Mouse (Mus musculus): ENCODE measurements around the gene Gm21964. TPM values are rescaled to one million over a fixed set of nuclear protein-coding genes. Genes with fewer than 3 reads are reported as not detected.

The Gm21964 gene
- not detected in 2 replicates for polyA plus RNA-seq (2014; fragmentation: Nextera tagmentation; extraction: Ambion mirVana)

DNA sequence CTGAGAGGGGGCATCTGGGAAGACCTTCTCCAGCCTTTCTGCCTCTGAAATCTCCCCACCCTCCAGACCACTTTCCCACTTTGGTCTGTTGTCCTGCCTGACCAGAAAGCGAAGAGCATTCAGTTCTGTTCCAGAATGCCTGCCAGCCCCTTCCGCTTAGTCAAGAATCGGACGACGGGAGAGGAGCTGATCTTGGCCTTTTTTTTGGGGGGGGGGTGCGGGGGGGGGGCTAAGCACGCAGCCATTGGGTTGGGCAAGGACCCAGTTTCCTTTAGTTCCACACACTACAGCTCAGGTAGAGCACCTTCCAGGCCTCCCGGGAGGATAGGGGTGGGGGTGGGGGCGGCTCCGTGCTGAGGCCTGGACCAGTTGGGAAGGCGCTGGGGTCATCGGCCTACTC is at the start of gene Gm21964:
Gene Gm21964, plus strand, starts transcription at position 301 of the 400 bp plus-strand sequence.
- no peaks in the 10 kb centered on the region for H3K4me1 ChIP-seq (ENCODE audit: control insufficient read depth, insufficient read depth, low read length)
- H3K27me3 ChIP-seq (ENCODE audit: control insufficient read depth, insufficient read depth, low read length), result no peaks in the 10 kb centered on the region
- H3K36me3 ChIP-seq (ENCODE audit: control insufficient read depth, insufficient read depth, low read length), result no peaks in the 10 kb centered on the region
- H3K9me3 ChIP-seq (ENCODE audit: control insufficient read depth, low read length), result no peaks in the 10 kb centered on the region
- no peak within 1 kb of the TSS for H3K27ac ChIP-seq (ENCODE audit: low read depth, low read length)
- 84% methylated on average over 12 of the region's 12 CpGs for WGBS
- H3K4me3 ChIP-seq (ENCODE audit: low read length), result no peak within 1 kb of the TSS
- no peak within 1 kb of the TSS for H3K4me2 ChIP-seq (replicated peaks; ENCODE audit: low read depth, low read length)
- ATAC-seq (ENCODE audit: low FRiP score, low TSS enrichment), result no peak
- no peak within 1 kb of the TSS for H3K9ac ChIP-seq (ENCODE audit: low read depth, low read length)

GRCm38 (mm10) chr8:110051208-110051607 is 49.8 kb upstream of the Gm21964 start:
- no peak for ATAC-seq (ENCODE audit: low FRiP score, low TSS enrichment)
- H3K27ac ChIP-seq (ENCODE audit: low read depth, low read length), result no peak overlapping the region
- no peak overlapping the region for H3K9ac ChIP-seq (ENCODE audit: low read depth, low read length)
- no peaks in the 10 kb centered on the region for H3K9me3 ChIP-seq (ENCODE audit: control insufficient read depth, low read length)
- H3K36me3 ChIP-seq (ENCODE audit: control insufficient read depth, insufficient read depth, low read length), result no peaks in the 10 kb centered on the region
- 81% methylated on average over 6 of the region's 6 CpGs for WGBS
- no peaks in the 10 kb centered on the region for H3K27me3 ChIP-seq (ENCODE audit: control insufficient read depth, insufficient read depth, low read length)
- no peak overlapping the region for H3K4me2 ChIP-seq (replicated peaks; ENCODE audit: low read depth, low read length)
- no peaks in the 10 kb centered on the region for H3K4me1 ChIP-seq (ENCODE audit: control insufficient read depth, insufficient read depth, low read length)
- H3K4me3 ChIP-seq (ENCODE audit: low read length), result no peak overlapping the region

- no peak overlapping the region for H3K27ac ChIP-seq (ENCODE audit: low read depth, low read length)
- no peak overlapping the region for H3K4me2 ChIP-seq (replicated peaks; ENCODE audit: low read depth, low read length)
- no peak overlapping the region for H3K9ac ChIP-seq (ENCODE audit: low read depth, low read length)
- no peak overlapping the region for H3K4me3 ChIP-seq (ENCODE audit: low read length)
- WGBS, result 70% methylated on average over 8 of the region's 8 CpGs
- no peaks in the 10 kb centered on the region; the same call in 1 of the 2 replicates for H3K27me3 ChIP-seq (ENCODE audit: control insufficient read depth, insufficient read depth, low read length)
- no peaks in the 10 kb centered on the region for H3K9me3 ChIP-seq (ENCODE audit: control insufficient read depth, low read length)
- no peaks in the 10 kb centered on the region for H3K36me3 ChIP-seq (ENCODE audit: control insufficient read depth, insufficient read depth, low read length)
- no peaks in the 10 kb centered on the region for H3K4me1 ChIP-seq (ENCODE audit: control insufficient read depth, insufficient read depth, low read length)
- no peak for ATAC-seq (ENCODE audit: low FRiP score, low TSS enrichment)
Observed at GRCm38 (mm10) chr8:110058207-110058606, 42.8 kb upstream of the Gm21964 start.

- H3K4me3 ChIP-seq (ENCODE audit: low read length), result no peak overlapping the region
- H3K36me3 ChIP-seq (ENCODE audit: control insufficient read depth, insufficient read depth, low read length), result no peaks in the 10 kb centered on the region
- no peaks in the 10 kb centered on the region for H3K4me1 ChIP-seq (ENCODE audit: control insufficient read depth, insufficient read depth, low read length)
- H3K9me3 ChIP-seq (ENCODE audit: control insufficient read depth, low read length), result no peaks in the 10 kb centered on the region
- no peak overlapping the region for H3K9ac ChIP-seq (ENCODE audit: low read depth, low read length)
- 63% methylated on average over 9 of the region's 9 CpGs for WGBS
- no peak for ATAC-seq (ENCODE audit: low FRiP score, low TSS enrichment)
- no peaks in the 10 kb centered on the region; the same call in 1 of the 2 replicates for H3K27me3 ChIP-seq (ENCODE audit: control insufficient read depth, insufficient read depth, low read length)
- no peak overlapping the region for H3K4me2 ChIP-seq (replicated peaks; ENCODE audit: low read depth, low read length)
- H3K27ac ChIP-seq (ENCODE audit: low read depth, low read length), result no peak overlapping the region
Observed at GRCm38 (mm10) chr8:110064161-110064560, 36.8 kb upstream of the Gm21964 start.

DNA sequence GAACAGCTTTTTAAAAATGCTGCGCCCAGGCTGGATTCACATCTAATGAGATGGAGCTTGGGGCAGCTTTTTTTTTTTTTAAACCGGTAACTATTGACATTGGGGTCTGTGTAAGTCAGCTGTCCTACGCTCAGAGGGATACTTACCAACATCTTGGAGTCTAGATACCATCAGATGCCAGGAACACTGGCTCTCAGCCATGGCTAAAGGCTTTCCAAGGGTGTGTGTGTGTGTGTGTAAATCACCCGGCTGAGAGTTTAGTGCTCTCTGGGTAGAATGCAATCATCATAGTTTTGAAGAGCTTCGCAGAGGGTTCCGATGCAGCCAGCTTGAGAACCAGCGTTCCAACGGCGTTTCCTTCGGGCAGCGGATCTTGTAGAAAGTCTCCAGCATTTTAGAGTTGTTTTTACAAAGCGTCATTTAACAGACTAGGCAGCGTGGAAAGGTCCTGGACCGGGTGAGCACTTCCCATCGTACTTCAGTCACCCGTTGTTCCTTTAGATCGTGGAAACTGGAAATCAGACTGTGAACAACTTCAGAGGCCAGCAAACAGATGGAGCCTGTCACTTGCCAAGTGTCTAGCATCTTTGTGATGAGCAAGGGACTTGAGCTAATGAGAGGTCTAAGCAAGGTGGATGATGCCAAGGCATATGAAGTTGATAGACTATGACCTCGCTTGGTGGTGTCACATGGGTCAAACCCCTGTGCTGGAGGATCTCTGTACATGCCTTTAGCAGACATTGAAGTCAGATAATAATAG is 36.2 kb upstream of the Gm21964 start:
- Histone ChIP-seq H3K36me3 (ENCODE audit: control insufficient read depth, insufficient read depth, low read length) (no peaks in the 10 kb centered on the region), H3K27me3 (ENCODE audit: control insufficient read depth, insufficient read depth, low read length) (no peaks in the 10 kb centered on the region; the same call in 1 of the 2 replicates), H3K27ac (ENCODE audit: low read depth, low read length) (no peak overlapping the region), H3K9ac (ENCODE audit: low read depth, low read length) (no peak overlapping the region), H3K9me3 (ENCODE audit: control insufficient read depth, low read length) (no peaks in the 10 kb centered on the region), H3K4me3 (ENCODE audit: low read length) (no peak overlapping the region), H3K4me1 (ENCODE audit: control insufficient read depth, insufficient read depth, low read length) (no peaks in the 10 kb centered on the region), H3K4me2 (replicated peaks; ENCODE audit: low read depth, low read length) (no peak overlapping the region)
- 89% methylated on average over 18 of the region's 18 CpGs for WGBS
- no peak for ATAC-seq (ENCODE audit: low FRiP score, low TSS enrichment)

DNA sequence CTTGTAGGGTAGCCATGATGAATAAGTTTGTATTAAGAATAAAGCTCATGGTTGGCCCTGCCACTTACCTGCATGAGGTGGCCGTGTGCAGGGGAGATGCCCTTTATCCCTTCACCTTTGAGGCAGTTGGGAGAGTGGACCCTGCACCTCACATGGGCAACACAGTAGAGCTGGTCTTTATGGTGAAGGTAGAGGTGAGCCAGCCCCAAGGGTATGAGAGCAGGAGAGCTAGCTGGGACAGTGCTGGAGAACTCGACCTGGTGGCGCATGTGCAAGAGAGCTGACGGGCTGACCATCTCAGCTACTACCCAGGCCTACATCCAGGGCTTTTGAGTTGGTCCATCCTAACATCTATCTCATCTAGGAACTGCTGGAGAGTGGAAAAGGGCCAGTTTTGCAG is 35.3 kb upstream of the Gm21964 start:
- Histone ChIP-seq H3K9ac (ENCODE audit: low read depth, low read length) (no peak overlapping the region), H3K36me3 (ENCODE audit: control insufficient read depth, insufficient read depth, low read length) (no peaks in the 10 kb centered on the region), H3K9me3 (ENCODE audit: control insufficient read depth, low read length) (no peaks in the 10 kb centered on the region), H3K27me3 (ENCODE audit: control insufficient read depth, insufficient read depth, low read length) (no peaks in the 10 kb centered on the region; the same call in 1 of the 2 replicates), H3K27ac (ENCODE audit: low read depth, low read length) (no peak overlapping the region), H3K4me3 (ENCODE audit: low read length) (no peak overlapping the region), H3K4me2 (replicated peaks; ENCODE audit: low read depth, low read length) (no peak overlapping the region), H3K4me1 (ENCODE audit: control insufficient read depth, insufficient read depth, low read length) (no peaks in the 10 kb centered on the region)
- no peak for ATAC-seq (ENCODE audit: low FRiP score, low TSS enrichment)
- 91% methylated on average over 4 of the region's 4 CpGs for WGBS

DNA sequence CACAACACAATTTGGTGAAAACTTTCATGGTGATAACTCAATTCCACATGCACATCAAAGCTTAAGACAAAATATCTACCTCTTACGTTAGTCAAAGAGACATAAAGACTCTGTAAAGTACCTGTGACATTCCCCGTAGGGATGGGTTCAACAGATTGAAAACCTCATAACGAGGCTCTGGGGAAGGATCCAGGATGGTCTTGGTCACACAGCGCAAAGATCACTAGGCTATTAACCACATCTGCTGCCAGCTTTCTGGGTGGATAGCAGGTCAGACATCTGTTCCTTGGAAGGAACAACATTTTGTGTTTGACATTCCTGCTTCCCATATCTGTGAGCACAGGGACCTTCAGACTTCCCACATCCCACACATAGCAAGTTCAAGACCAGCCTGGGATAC is 31.3 kb upstream of the Gm21964 start:
- Histone ChIP-seq H3K27ac (ENCODE audit: low read depth, low read length) (no peak overlapping the region), H3K9me3 (ENCODE audit: control insufficient read depth, low read length) (no peaks in the 10 kb centered on the region), H3K36me3 (ENCODE audit: control insufficient read depth, insufficient read depth, low read length) (no peaks in the 10 kb centered on the region), H3K4me2 (replicated peaks; ENCODE audit: low read depth, low read length) (no peak overlapping the region), H3K4me1 (ENCODE audit: control insufficient read depth, insufficient read depth, low read length) (no peaks in the 10 kb centered on the region), H3K9ac (ENCODE audit: low read depth, low read length) (no peak overlapping the region), H3K4me3 (ENCODE audit: low read length) (no peak overlapping the region), H3K27me3 (ENCODE audit: control insufficient read depth, insufficient read depth, low read length) (no peaks in the 10 kb centered on the region)
- no peak for ATAC-seq (ENCODE audit: low FRiP score, low TSS enrichment)
- WGBS, result 89% methylated on average over 4 of the region's 4 CpGs

DNA sequence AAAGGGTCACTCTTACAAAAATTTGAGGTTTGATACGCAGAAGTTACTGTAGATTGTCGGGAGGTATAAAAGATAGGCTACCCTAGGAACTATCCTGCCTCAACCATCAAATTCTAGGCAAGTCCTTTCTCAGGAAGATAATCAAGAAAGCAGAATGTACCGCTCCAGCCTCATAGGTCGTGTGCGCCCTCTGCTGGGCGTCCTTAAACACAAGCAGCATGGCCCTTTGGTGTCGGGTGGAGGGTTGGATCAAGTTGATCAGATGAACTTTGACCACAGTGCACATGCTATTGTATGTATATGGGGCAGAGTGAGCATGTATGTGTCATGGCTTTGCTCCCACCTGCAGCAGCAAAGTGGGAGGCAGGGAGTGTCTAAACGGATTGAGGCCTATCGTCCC is 29.4 kb upstream of the Gm21964 start:
- H3K9ac ChIP-seq (ENCODE audit: low read depth, low read length), result no peak overlapping the region
- 13% methylated on average over 9 of the region's 9 CpGs for WGBS
- no peak overlapping the region for H3K4me3 ChIP-seq (ENCODE audit: low read length)
- H3K27me3 ChIP-seq (ENCODE audit: control insufficient read depth, insufficient read depth, low read length), result no peaks in the 10 kb centered on the region
- H3K4me2 ChIP-seq (replicated peaks; ENCODE audit: low read depth, low read length), result no peak overlapping the region
- H3K36me3 ChIP-seq (ENCODE audit: control insufficient read depth, insufficient read depth, low read length), result no peaks in the 10 kb centered on the region
- H3K9me3 ChIP-seq (ENCODE audit: control insufficient read depth, low read length), result no peaks in the 10 kb centered on the region
- ATAC-seq (ENCODE audit: low FRiP score, low TSS enrichment), result 0 out of 2 replicates have a peak, but pooled peaks have one; percentile 60
- H3K4me1 ChIP-seq (ENCODE audit: control insufficient read depth, insufficient read depth, low read length), result no peaks in the 10 kb centered on the region
- H3K27ac ChIP-seq (ENCODE audit: low read depth, low read length), result no peak overlapping the region

GRCm38 (mm10) chr8:110074496-110074895 is 26.5 kb upstream of the Gm21964 start:
- no peaks in the 10 kb centered on the region for H3K4me1 ChIP-seq (ENCODE audit: control insufficient read depth, insufficient read depth, low read length)
- no peaks in the 10 kb centered on the region for H3K27me3 ChIP-seq (ENCODE audit: control insufficient read depth, insufficient read depth, low read length)
- no peak overlapping the region for H3K27ac ChIP-seq (ENCODE audit: low read depth, low read length)
- H3K9ac ChIP-seq (ENCODE audit: low read depth, low read length), result no peak overlapping the region
- H3K9me3 ChIP-seq (ENCODE audit: control insufficient read depth, low read length), result no peaks in the 10 kb centered on the region
- no peak overlapping the region for H3K4me2 ChIP-seq (replicated peaks; ENCODE audit: low read depth, low read length)
- no peak overlapping the region for H3K4me3 ChIP-seq (ENCODE audit: low read length)
- WGBS, result 76% methylated on average over 8 of the region's 8 CpGs
- H3K36me3 ChIP-seq (ENCODE audit: control insufficient read depth, insufficient read depth, low read length), result no peaks in the 10 kb centered on the region
- ATAC-seq (ENCODE audit: low FRiP score, low TSS enrichment), result no peak
